Mouse (Mus musculus): ENCODE measurements at regions not wholly inside any gene's neighbourhood (a gene's known extent, or its start where the extent isn't known, plus 50 kb on each side); places are given as distances from the start of the nearest gene placed in this dataset.

DNA sequence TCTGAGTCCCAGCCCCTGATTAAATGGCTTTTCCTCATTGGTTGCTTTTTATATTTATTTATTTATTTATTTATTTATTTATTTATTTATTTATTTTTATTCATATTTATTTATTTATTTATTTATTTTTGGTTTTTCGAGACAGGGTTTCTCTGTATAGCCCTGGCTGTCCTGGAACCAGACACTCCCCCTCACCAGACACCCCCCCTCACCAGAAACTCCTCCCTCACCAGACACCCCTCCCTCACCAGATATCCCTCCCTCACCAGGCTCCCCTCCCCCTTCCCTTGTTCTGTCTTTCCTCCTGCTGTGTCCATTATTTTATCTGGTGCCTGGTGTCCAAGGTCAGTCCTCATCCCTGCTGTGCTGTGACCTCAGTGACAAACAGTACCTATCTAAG lies 134.7 kb upstream of the Slc7a14 start:
- no peaks in the 10 kb centered on the region for H3K9me3 ChIP-seq (replicated peaks)
- H3K4me3 ChIP-seq (replicated peaks), result no peak overlapping the region
- no peaks in the 10 kb centered on the region for H3K27me3 ChIP-seq (replicated peaks)
- no peak overlapping the region for H3K27ac ChIP-seq (replicated peaks)
- 95% methylated on average over 1 of the region's 1 CpGs for WGBS
- no peaks in the 10 kb centered on the region for H3K4me1 ChIP-seq
- no peak for ATAC-seq (ENCODE audit: low FRiP score)
- no peak overlapping the region for H3K9ac ChIP-seq (replicated peaks)
- H3K4me2 ChIP-seq, result no peak overlapping the region
- no peaks in the 10 kb centered on the region for H3K36me3 ChIP-seq

- no peak for ATAC-seq (ENCODE audit: low FRiP score)
- no peak overlapping the region for H3K4me3 ChIP-seq (replicated peaks)
- H3K27ac ChIP-seq (replicated peaks), result no peak overlapping the region
- H3K9me3 ChIP-seq (replicated peaks), result no peaks in the 10 kb centered on the region
- no peak overlapping the region for H3K9ac ChIP-seq (replicated peaks)
- 94% methylated on average over 7 of the region's 7 CpGs for WGBS
- no peaks in the 10 kb centered on the region for H3K4me1 ChIP-seq
- no peak overlapping the region for H3K4me2 ChIP-seq
- H3K36me3 ChIP-seq, result no peaks in the 10 kb centered on the region
- H3K27me3 ChIP-seq (replicated peaks), result no peaks in the 10 kb centered on the region
These were observed 134.1 kb upstream of the Slc7a14 start for GRCm38 (mm10) chr3:31444311-31444710.

DNA sequence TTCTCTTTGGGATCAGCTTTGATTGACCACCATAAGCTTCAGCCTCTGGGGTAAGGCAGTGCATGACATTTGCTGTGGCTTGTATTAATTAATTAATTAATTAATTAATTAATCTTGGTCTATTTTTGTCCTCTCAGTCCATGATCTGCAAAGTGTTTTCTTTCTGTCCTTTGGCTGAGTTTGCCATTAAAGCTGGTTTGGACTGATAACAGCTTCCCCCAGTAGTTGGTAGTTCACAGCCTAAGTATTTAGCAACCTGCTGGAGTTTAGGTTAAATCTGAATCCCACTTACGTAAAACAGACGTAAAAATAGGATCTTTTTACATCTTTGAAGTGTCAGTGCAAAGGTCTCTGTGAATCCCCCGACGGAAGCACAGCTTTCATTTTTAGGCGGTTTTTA lies 133.7 kb upstream of the Slc7a14 start:
- Histone ChIP-seq H3K36me3 (no peaks in the 10 kb centered on the region), H3K27ac (replicated peaks) (no peak overlapping the region), H3K9ac (replicated peaks) (no peak overlapping the region), H3K27me3 (replicated peaks) (no peaks in the 10 kb centered on the region), H3K9me3 (replicated peaks) (no peaks in the 10 kb centered on the region), H3K4me1 (no peaks in the 10 kb centered on the region), H3K4me2 (no peak overlapping the region), H3K4me3 (replicated peaks) (no peak overlapping the region)
- ATAC-seq (ENCODE audit: low FRiP score), result no peak
- WGBS, result 94% methylated on average over 5 of the region's 5 CpGs

- H3K9ac ChIP-seq (replicated peaks), result no peak overlapping the region
- H3K4me3 ChIP-seq (replicated peaks), result no peak overlapping the region
- ATAC-seq (ENCODE audit: low FRiP score), result no peak
- no peaks in the 10 kb centered on the region for H3K9me3 ChIP-seq (replicated peaks)
- no peak overlapping the region for H3K4me2 ChIP-seq
- WGBS, result 75% methylated on average over 2 of the region's 2 CpGs
- no peaks in the 10 kb centered on the region for H3K4me1 ChIP-seq
- no peaks in the 10 kb centered on the region for H3K27me3 ChIP-seq (replicated peaks)
- no peaks in the 10 kb centered on the region for H3K36me3 ChIP-seq
- H3K27ac ChIP-seq (replicated peaks), result no peak overlapping the region
These were observed 130.1 kb upstream of the Slc7a14 start for GRCm38 (mm10) chr3:31440282-31440681.

DNA sequence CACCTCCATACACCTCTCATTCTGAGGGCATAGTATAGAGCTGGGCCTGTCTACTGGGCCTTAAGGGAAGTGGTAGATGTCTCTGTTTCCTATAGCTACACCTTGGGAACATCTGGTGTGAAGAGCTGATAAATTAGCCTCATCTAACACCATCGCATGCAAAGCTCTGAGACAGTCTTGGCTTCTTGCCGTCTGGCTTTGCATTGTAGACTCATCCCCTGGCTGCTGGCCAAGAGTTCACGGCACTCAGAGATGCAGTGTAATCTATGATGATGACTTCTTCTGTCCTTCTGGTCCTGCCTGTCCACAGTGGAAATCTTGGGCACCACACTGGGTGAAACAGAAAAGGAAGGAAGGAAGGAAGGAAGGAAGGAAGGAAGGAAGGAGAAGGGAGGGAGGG lies 127.8 kb upstream of the Slc7a14 start:
- Histone ChIP-seq H3K4me2 (no peak overlapping the region), H3K4me1 (no peaks in the 10 kb centered on the region), H3K27ac (replicated peaks) (no peak overlapping the region), H3K27me3 (replicated peaks) (no peaks in the 10 kb centered on the region), H3K4me3 (replicated peaks) (no peak overlapping the region), H3K9me3 (replicated peaks) (0 out of 2 replicates have a peak, but pooled peaks cover 2% of the 10 kb centered on the region), H3K36me3 (no peaks in the 10 kb centered on the region), H3K9ac (replicated peaks) (no peak overlapping the region)
- ATAC-seq (ENCODE audit: low FRiP score), result no peak; the same call in 1 of the 2 replicates
- 49% methylated on average over 3 of the region's 3 CpGs for WGBS

- Histone ChIP-seq H3K4me2 (no peak overlapping the region), H3K4me1 (no peaks in the 10 kb centered on the region), H3K27me3 (replicated peaks) (no peaks in the 10 kb centered on the region), H3K9ac (replicated peaks) (no peak overlapping the region), H3K9me3 (replicated peaks) (0 out of 2 replicates have a peak, but pooled peaks cover 2% of the 10 kb centered on the region), H3K4me3 (replicated peaks) (no peak overlapping the region), H3K36me3 (no peaks in the 10 kb centered on the region), H3K27ac (replicated peaks) (no peak overlapping the region)
- WGBS, result 77% methylated on average over 3 of the region's 3 CpGs
- no peak for ATAC-seq (ENCODE audit: low FRiP score)
These were observed 125.2 kb upstream of the Slc7a14 start for GRCm38 (mm10) chr3:31435204-31435963.

DNA sequence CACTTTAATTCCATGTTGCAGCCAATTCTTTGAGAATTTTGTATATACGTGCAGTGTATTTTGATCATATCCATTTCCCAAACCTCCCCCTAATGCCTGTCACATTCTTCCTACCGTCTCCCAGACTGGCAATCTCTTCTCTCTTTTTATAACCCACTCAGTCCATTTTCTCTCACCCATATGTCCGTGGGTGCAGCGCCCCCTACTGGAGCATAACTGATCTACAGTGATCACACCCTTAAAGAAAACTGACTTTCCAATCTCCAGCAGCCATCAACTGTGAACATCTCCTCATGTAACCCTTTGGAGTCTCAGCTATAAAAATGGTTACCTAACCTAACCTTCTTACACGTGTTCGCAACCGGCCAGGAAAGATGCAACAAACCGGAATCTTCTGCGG lies 123.0 kb upstream of the Slc7a14 start:
- Histone ChIP-seq H3K27ac (replicated peaks) (no peak overlapping the region), H3K4me2 (no peak overlapping the region), H3K4me1 (no peaks in the 10 kb centered on the region), H3K36me3 (no peaks in the 10 kb centered on the region), H3K9ac (replicated peaks) (no peak overlapping the region), H3K27me3 (replicated peaks) (no peaks in the 10 kb centered on the region), H3K9me3 (replicated peaks) (0 out of 2 replicates have a peak, but pooled peaks cover 2% of the 10 kb centered on the region), H3K4me3 (replicated peaks) (no peak overlapping the region)
- ATAC-seq (ENCODE audit: low FRiP score), result no peak
- WGBS, result 87% methylated on average over 9 of the region's 9 CpGs

DNA sequence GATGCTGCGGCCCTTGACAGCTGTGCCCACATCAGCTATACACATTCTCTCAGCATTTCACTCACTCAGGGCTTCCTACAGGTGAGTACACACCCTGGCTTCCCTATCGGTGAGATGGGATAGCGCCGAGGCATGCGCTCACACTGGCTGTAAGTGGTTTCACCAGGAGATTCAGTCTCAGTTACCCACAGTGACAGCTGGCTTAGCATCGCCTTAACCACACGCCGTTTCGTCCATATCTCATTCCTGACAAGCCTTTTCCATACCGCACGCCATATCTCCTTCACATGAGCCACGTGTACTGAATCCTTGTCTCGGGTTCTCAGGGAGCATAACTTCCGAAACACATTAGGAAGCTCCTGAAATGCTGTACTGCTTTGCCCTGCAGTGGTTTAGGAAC lies 113.3 kb upstream of the Slc7a14 start:
- H3K4me3 ChIP-seq (replicated peaks), result no peak overlapping the region
- H3K27me3 ChIP-seq (replicated peaks), result no peaks in the 10 kb centered on the region
- H3K27ac ChIP-seq (replicated peaks), result no peak overlapping the region
- no peaks in the 10 kb centered on the region for H3K36me3 ChIP-seq
- no peak overlapping the region for H3K9ac ChIP-seq (replicated peaks)
- H3K4me1 ChIP-seq, result no peaks in the 10 kb centered on the region
- no peak for ATAC-seq (ENCODE audit: low FRiP score)
- H3K4me2 ChIP-seq, result no peak overlapping the region
- WGBS, result 92% methylated on average over 14 of the region's 14 CpGs
- no peaks in the 10 kb centered on the region for H3K9me3 ChIP-seq (replicated peaks)

DNA sequence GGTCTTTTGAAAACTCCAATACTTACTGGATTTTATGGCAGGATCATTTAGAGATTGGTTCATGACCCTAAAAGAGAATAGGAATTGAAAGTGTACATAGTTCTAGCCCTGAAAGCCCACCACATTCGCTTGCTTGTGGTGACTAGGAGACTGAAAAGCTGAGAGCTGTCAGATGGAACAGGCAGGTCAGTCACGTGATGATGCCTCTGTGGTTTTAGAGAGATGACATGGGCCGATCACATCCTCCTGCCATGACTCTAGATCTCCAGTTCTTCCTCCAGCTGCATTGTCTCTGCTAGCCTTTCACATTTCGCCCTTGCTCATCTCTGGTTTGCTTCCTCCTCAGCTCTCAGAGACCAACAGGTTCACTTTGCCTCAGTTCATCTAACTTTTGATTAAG lies 98.6 kb upstream of the Slc7a14 start:
- Histone ChIP-seq H3K27ac (replicated peaks) (no peak overlapping the region), H3K4me1 (no peaks in the 10 kb centered on the region), H3K36me3 (no peaks in the 10 kb centered on the region), H3K4me2 (no peak overlapping the region), H3K9ac (replicated peaks) (no peak overlapping the region), H3K4me3 (replicated peaks) (no peak overlapping the region), H3K9me3 (replicated peaks) (no peaks in the 10 kb centered on the region), H3K27me3 (replicated peaks) (no peaks in the 10 kb centered on the region)
- WGBS, result 82% methylated on average over 4 of the region's 4 CpGs
- ATAC-seq (ENCODE audit: low FRiP score), result no peak

DNA sequence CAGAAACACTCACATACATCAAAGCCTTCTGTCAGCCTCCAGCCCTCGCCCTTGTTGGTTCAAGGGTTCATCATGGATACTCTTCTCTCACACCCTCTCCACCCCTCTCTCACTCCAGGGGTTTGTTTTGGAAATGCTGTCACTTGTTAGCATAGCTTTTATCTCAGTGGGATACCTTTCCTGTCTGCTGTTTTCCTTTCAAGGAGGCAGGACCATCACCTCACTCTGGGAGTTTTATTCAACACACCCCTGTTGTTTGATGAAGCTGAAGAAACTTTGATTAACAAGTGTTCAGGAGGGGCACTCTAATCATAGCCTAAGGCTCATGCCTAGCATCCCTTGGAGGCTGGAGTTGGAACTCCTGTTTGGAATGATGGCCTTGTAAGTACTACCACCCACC lies 95.7 kb upstream of the Slc7a14 start:
- 21% methylated on average over 1 of the region's 1 CpGs for WGBS
- no peaks in the 10 kb centered on the region for H3K4me1 ChIP-seq
- no peak overlapping the region for H3K27ac ChIP-seq (replicated peaks)
- no peaks in the 10 kb centered on the region for H3K27me3 ChIP-seq (replicated peaks)
- no peak overlapping the region for H3K4me2 ChIP-seq
- H3K9ac ChIP-seq (replicated peaks), result no peak overlapping the region
- no peak overlapping the region for H3K4me3 ChIP-seq (replicated peaks)
- H3K9me3 ChIP-seq (replicated peaks), result no peaks in the 10 kb centered on the region
- H3K36me3 ChIP-seq, result no peaks in the 10 kb centered on the region
- ATAC-seq (ENCODE audit: low FRiP score), result no peak

DNA sequence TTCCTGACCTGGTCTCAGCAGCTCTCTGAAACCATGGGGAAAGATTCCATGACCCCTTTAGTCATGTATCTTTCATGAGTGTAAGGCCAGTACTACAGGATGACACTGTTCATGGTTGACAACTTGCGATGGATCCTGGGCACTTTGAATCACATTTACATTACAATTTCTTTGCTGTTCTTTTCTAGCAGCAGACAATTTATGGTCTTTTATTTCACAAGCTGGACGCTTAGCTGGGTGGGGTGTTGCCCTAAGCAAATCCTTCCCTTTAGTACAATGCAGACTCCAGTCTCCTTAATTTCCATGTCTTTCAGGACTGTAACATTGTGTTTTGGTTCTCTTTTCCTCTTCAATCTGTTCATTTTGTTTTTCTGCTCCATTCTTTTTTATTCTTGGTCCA lies 89.0 kb upstream of the Slc7a14 start:
- H3K27me3 ChIP-seq (replicated peaks), result no peaks in the 10 kb centered on the region
- no peak for ATAC-seq (ENCODE audit: low FRiP score)
- no peak overlapping the region for H3K4me3 ChIP-seq (replicated peaks)
- H3K9me3 ChIP-seq (replicated peaks), result no peaks in the 10 kb centered on the region
- no peak overlapping the region for H3K4me2 ChIP-seq
- no peak overlapping the region for H3K27ac ChIP-seq (replicated peaks)
- no peaks in the 10 kb centered on the region for H3K36me3 ChIP-seq
- no peak overlapping the region for H3K9ac ChIP-seq (replicated peaks)
- no peaks in the 10 kb centered on the region for H3K4me1 ChIP-seq
- 49% methylated on average over 2 of the region's 2 CpGs for WGBS

DNA sequence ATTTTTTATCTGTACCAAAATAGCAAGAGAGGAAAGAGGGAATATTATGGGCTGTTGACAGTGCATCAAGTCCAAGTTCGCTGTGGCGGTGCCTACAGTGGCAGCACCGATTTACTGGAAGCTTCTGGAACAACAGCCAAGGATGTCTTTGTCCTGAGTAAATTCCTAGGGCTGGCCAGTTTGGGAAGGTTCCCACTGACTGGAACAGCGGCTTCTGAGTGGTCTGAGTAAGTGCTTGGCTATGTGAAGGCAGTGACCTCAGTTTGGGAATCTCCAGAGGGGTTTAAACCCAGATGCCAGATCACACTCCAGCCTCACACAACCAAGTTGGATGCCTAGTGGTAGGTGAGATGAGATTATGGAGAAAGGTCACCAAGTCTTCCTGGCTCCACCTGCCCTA lies 84.4 kb upstream of the Slc7a14 start:
- WGBS, result 95% methylated on average over 4 of the region's 4 CpGs
- no peak overlapping the region for H3K4me2 ChIP-seq
- H3K27me3 ChIP-seq (replicated peaks), result no peaks in the 10 kb centered on the region
- H3K9me3 ChIP-seq (replicated peaks), result no peaks in the 10 kb centered on the region
- no peak overlapping the region for H3K4me3 ChIP-seq (replicated peaks)
- H3K36me3 ChIP-seq, result no peaks in the 10 kb centered on the region
- no peaks in the 10 kb centered on the region for H3K4me1 ChIP-seq
- H3K27ac ChIP-seq (replicated peaks), result no peak overlapping the region
- H3K9ac ChIP-seq (replicated peaks), result no peak overlapping the region
- ATAC-seq (ENCODE audit: low FRiP score), result no peak

Data from neural tube, embryonic 15.5 days (tissue).